ENCODE assay signal across 9 mouse cellular contexts in genomic region chr2:125263056-125263455, GRCm38 (mm10). TPM values are rescaled to one million over a fixed set of nuclear protein-coding genes. Genes with fewer than 3 reads are reported as not detected.
A peak's percentile ranks its signal among the peaks of the same experiment; 100 is the strongest.
DNase-seq lines count a peak whose midpoint lies in the region; TF ChIP-seq lines count a peak whose summit lies in the region.
"Had no signal": no experiment of that assay in that cellular context is flagged by ENCODE, and none has a peak within 500 bp of the region (broad histone marks: within the 10 kb centered on the region; RNA-seq: fewer than 3 reads in every experiment).

No protein-coding gene starts in this region.

- no peak for DNase-seq in cerebellum, adult 2 months
- DNase-seq in cerebellum, adult 9-11 months, result no peak
- DNase-seq in lung, adult 2 months, result no peak
- DNase-seq in lung, postnatal 14 days, result no peak
- peak; percentile 31 for DNase-seq in heart, adult 8-10 months (ENCODE audit: low spot score)
- DNase-seq in lung, postnatal 36 days, result peak; percentile 39
- DNase-seq in layer of hippocampus, adult 11-12 months (ENCODE audit: low spot score), result no peak
- no peak for DNase-seq in thymus, postnatal 25 days

- no peaks in the 10 kb centered on the region for H3K27me3 ChIP-seq in cerebellum, adult 2 months (ENCODE audit: control insufficient read depth, insufficient read depth, low read length)
- H3K27me3 ChIP-seq: embryonic facial prominence, embryonic 12.5 days had no signal

- WGBS in cerebellum, adult 2 months, result 6% methylated on average over 5 of the region's 5 CpGs
- WGBS in lung, adult 2 months, result 24% methylated on average over 5 of the region's 5 CpGs

- H3K4me3 ChIP-seq in cerebellum, adult 2 months (replicated peaks; ENCODE audit: insufficient read depth, low read depth, low read length), result no peak overlapping the region
- H3K4me3 ChIP-seq in lung, adult 2 months (replicated peaks; ENCODE audit: extremely low read depth, low read depth, low read length), result no peak overlapping the region
- H3K4me3 ChIP-seq: embryonic facial prominence, embryonic 12.5 days had no signal

- H3K27ac ChIP-seq in cerebellum, adult 2 months (ENCODE audit: insufficient read depth, low read length), result no peak overlapping the region
- H3K27ac ChIP-seq: embryonic facial prominence, embryonic 12.5 days had no signal

- peak; percentile 31; the same call in 1 of the 2 replicates for TF ChIP-seq CTCF in cerebellum, adult 2 months (IDR thresholded peaks at IDR 0.05; ENCODE audit: borderline replicate concordance, insufficient read depth, low read depth, low read length)
- TF ChIP-seq CTCF in lung, adult 2 months (IDR thresholded peaks at IDR 0.05; ENCODE audit: insufficient read depth, low read length), result peak; percentile 36; the same call in 1 of the 2 replicates

- H3K4me1 ChIP-seq in cerebellum, adult 2 months (ENCODE audit: control insufficient read depth, insufficient read depth, low read length), result no peaks in the 10 kb centered on the region
- no peaks in the 10 kb centered on the region for H3K4me1 ChIP-seq in lung, adult 2 months (ENCODE audit: control insufficient read depth, insufficient read depth, low read length)
- H3K4me1 ChIP-seq: embryonic facial prominence, embryonic 12.5 days had no signal

- TF ChIP-seq POLR2A in cerebellum, adult 2 months (IDR thresholded peaks at IDR 0.05; ENCODE audit: borderline replicate concordance, insufficient read depth, low read length), result no peak
- TF ChIP-seq POLR2A in lung, adult 2 months (IDR thresholded peaks at IDR 0.05; ENCODE audit: borderline replicate concordance, extremely low read depth, low read depth, low read length), result no peak

RNA-seq across cellular contexts. Expression of gene Dut, which starts 16.1 kb away (rescaled TPM):
- 42.6 and 44.8 TPM in 2 replicates for polyA plus RNA-seq in cerebellum, adult 2 months (2012; rRNA removed)
- 15.1 and 21.2 TPM in 2 replicates for polyA plus RNA-seq in lung, adult 2 months (2012; rRNA removed)
- total RNA-seq in heart, adult 8-10 months (2022), result 10 to 100 TPM; 29.6 to 32.2 (median 30.4) TPM

Comparison
In these comparisons a context has a peak if more than half of its experiments do, and no peak if none do; other contexts are left out.
1. DNase-seq: peak in heart, adult 8-10 months (single experiment) and lung, postnatal 36 days (single experiment); none in cerebellum, adult 2 months (0 of 2), cerebellum, adult 9-11 months (single experiment), lung, adult 2 months (single experiment), lung, postnatal 14 days (single experiment), layer of hippocampus, adult 11-12 months (single experiment) and thymus, postnatal 25 days (single experiment).